Mouse (Mus musculus): ENCODE results near the gene Nr1i2.

GRCm38 (mm10) chr16:38239729-38240128 lies 54.9 kb downstream of the Nr1i2 start:
- TF ChIP-seq POLR2A (IDR thresholded peaks at IDR 0.05; ENCODE audit: borderline replicate concordance, extremely low read depth, insufficient read depth, insufficient read length, poor library complexity, severe bottlenecking) (no peak), CTCF (IDR thresholded peaks at IDR 0.05; ENCODE audit: borderline replicate concordance, extremely low read depth, insufficient read depth, insufficient read length) (peak; percentile 53; the same call in 1 of the 2 replicates)

All from brain, embryonic 14.5 days (tissue).